Comparison of ENCODE assay signal across 14 mouse cellular contexts in the genomic region with DNA sequence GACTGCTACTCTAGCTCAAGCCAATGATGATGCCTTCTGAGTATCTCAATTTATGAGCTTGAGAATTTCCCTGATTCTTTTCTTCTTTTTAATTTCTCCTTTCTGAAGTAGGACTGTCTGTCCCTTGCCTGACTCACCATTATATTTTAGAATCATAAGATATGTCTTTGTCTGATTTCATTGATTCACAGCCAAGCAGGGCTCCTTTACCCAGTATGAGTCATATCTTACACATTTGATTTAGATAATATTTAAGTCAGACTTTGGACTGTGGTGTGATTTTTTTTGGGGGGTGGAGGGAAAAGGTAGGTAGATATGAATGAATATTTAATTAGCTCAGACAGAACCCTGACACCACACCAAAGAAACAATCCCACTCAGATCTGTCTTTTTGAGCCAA.
"Had no signal": no experiment of that assay in that cellular context is flagged by ENCODE, and none has a peak within 500 bp of the region (broad histone marks: within the 10 kb centered on the region; RNA-seq: fewer than 3 reads in every experiment).

No protein-coding gene starts in this region.

- H3K4me1 ChIP-seq: kidney, embryonic 15.5 days; limb, embryonic 13.5 days; midbrain, embryonic 13.5 days; neural tube, embryonic 15.5 days had no signal

- H3K4me3 ChIP-seq: kidney, embryonic 15.5 days; limb, embryonic 13.5 days; midbrain, embryonic 13.5 days; neural tube, embryonic 15.5 days had no signal

- H3K27ac ChIP-seq: kidney, embryonic 15.5 days; limb, embryonic 13.5 days; liver, embryonic 14.5 days; midbrain, embryonic 13.5 days; neural tube, embryonic 15.5 days; stomach, postnatal 0 days had no signal

- DNase-seq: kidney, adult 2 months; kidney, postnatal 14 days; layer of hippocampus, postnatal 36 days; left cerebral cortex, postnatal 4 days; lung, adult 18-20 months; lung, postnatal 36 days; thymus, adult 18-20 months; thymus, postnatal 14 days had no signal
